Mouse (Mus musculus) olfactory bulb, adult 2 months (tissue): ENCODE data around the gene Acap3.

Experiments
- CTCF ChIP-seq: fragments of 200-500 bp; IDR thresholded peaks from 2 replicates; pipeline ENCODE4 v1.5.1; 2012; ENCODE audit warnings: low read depth, mild to moderate bottlenecking, low read length, moderate library complexity; ENCODE audit not compliant: insufficient read depth
- POLR2A ChIP-seq: fragments of 200-500 bp; IDR thresholded peaks from 2 replicates; pipeline ENCODE4 v1.6.1; 2012; ENCODE audit warnings: mild to moderate bottlenecking, low read depth, low read length, moderate library complexity; ENCODE audit not compliant: insufficient read depth

DNA sequence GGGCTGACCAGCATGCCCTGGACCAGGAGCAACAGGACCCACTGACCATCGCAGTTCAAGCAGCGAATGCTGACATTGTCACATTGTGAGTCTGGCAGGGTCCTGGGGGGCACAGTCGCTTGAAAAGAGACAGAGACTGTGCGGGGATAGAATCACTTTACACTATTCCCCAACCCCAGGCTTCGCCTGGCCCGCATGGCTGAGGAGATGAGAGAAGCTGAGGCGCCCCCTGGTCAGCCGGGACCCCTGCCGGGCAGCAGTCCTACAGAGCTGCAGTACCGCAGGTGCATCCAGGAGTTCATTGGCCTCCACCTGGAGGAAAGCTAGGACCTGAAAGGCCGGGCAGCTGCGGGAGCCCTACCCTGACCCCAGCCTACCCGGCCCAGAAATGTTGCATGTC, 14.0 kb downstream of the Acap3 start:
- no peak for TF ChIP-seq CTCF
- no peak for TF ChIP-seq POLR2A
